27 mouse cellular contexts compared by ENCODE assay signal in the genomic region with DNA sequence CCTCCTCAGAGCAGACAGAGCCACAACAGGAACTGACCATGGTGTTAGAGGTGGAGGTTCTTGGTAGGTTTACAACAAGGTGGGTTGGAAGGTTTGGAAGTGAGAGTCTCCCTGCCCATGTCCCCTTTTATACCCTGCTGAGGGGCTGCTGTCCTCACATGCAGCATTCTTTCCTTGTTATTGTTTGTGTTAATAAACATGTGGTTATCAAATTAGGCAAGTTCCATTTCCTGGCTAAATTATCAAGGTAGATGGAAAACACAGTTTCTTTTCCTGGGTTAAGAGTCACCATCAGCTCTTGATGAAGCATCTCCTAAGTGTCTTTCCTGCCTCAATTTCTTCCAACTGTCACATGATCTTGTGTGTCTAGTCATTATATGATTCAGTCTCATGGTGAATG. TPM values are rescaled to one million over a fixed set of nuclear protein-coding genes. Genes with fewer than 3 reads are reported as not detected.
"Had no signal": no experiment of that assay in that cellular context is flagged by ENCODE, and none has a peak within 500 bp of the region (broad histone marks: within the 10 kb centered on the region; RNA-seq: fewer than 3 reads in every experiment).

A gene (minus strand): TSS at position 101 of the 400 bp plus-strand sequence.

RNA-seq across cellular contexts. Expression of the gene that starts here (rescaled TPM):
- polyA plus RNA-seq: heart, embryonic 10.5 days; heart, embryonic 11.5 days; heart, embryonic 12.5 days; heart, embryonic 13.5 days; heart, embryonic 14.5 days; heart, embryonic 15.5 days; heart, embryonic 16.5 days; heart, postnatal 0 days; hindbrain, embryonic 10.5 days; hindbrain, embryonic 11.5 days; hindbrain, embryonic 12.5 days; hindbrain, embryonic 13.5 days; hindbrain, embryonic 14.5 days; hindbrain, embryonic 15.5 days; hindbrain, embryonic 16.5 days; hindbrain, postnatal 0 days; inflammation-experienced regulatory T-cells, adult 6 months; intestine, embryonic 14.5 days; intestine, embryonic 15.5 days; intestine, embryonic 16.5 days; intestine, postnatal 0 days; kidney, adult 2 months; kidney, embryonic 14.5 days; kidney, embryonic 15.5 days; kidney, embryonic 16.5 days; kidney, postnatal 0 days; large intestine, adult 2 months had no signal
